Mouse (Mus musculus) gastrocnemius, postnatal 14 days (tissue): ENCODE results near the gene Dlgap1. TPM values are rescaled to one million over a fixed set of nuclear protein-coding genes. Genes with fewer than 3 reads are reported as not detected.
"Not testable (repeated sequence)": the region's sequence is repeated elsewhere in the genome, so short reads cannot be mapped to it uniquely, and the experiment has no call there.

ENCODE experiments used
- DNase-seq: peaks from one replicate; pipeline ENCODE4 v3.0.0; 2021; ENCODE audit warnings: mixed read lengths
- intact Hi-C: fragments of 180-260 bp; cut with DNase I; formaldehyde crosslinking; loops from one replicate; pipeline ENCODE4 v1.15.1; 2025; ENCODE audit warnings: low total_unique reads
- total RNA-seq, 2 experiments: library from RNA; stranded (reverse); gene quantifications; 2 replicates each; pipeline ENCODE4 v1.2.3; 2021

The Dlgap1 gene
- total RNA-seq, 2 experiments from 2014 or later: 0.40 to 0.47 TPM

DNA sequence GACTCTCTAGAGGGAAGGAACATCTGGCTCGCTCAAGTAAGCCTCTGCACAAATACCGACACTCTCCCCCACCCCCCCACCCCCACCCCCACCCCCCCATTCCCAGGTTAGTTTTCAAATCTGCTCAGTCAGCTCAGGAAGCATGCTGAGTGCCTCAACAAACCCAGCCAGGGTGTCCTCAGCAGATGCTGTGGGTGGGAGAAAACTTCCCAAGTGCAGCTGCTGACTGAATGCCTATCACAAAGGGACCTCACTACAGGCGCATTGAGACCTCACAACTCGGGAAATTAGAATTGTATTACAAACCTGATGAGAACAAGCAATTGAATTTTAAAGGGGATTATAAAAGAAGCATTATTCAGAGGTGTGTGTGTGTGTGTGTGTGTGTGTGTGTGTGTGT lies 538.9 kb downstream of the Dlgap1 start:
- DNase-seq: no peak
- intact Hi-C loops: no loop called here

DNA sequence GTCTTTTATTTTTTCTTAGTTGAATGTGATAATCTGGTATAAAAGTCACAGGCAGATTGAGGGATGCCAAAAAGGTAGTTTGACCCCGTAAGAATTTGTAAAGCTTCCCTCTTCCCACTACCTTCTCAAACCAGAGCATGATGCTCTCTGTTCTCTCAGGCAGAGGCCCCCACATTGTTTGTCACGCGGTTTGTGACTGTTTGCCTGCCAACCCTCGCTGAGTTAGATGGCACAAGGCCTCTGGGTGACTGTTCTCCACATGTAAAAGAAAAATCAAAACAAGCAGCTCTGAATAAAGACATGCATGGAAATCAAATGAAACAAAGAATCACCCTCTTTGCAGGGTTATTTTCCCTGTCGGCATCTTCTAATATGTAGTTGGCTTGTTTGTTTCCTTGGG lies 541.6 kb downstream of the Dlgap1 start:
- intact Hi-C loops: no loop called here
- DNase-seq: no peak

DNA sequence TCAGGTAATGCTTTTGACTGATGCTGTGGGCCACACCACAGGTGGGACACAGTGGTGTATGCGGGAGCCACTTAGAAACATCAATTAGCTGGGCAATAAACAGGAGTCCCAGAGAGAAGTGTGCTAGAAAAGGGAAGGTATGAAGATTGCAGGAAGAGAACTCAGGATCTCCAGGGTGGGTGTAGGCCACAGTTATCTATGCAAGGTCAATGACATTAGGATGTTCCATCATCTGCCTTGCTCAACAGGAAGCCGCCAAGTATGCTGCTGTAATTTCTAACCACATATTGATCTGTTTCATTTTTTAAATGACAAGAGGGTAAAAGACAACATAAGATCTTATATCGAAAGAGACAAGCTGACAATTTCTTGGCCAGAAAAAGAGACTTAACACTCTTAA lies 542.5 kb downstream of the Dlgap1 start:
- intact Hi-C loops: no loop called here
- no peak for DNase-seq

DNA sequence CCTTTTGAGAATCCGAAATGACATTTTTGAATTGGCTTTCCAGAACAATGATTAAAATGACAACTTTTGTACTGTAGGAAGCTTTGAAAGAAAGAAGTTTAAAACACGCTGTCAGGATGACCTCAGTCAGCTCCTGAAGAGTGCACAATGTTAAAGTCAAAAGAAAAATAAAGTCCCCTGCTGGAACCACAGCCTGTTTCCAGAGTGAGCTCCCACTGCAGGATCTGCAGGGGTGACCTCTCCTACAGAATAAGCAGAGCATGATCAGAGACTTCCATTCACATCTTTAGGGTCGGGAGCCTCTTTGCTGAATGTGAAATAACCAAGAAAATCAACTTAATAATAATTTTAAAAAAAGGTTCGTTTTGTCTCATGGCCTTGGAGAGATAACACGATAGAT lies 544.9 kb downstream of the Dlgap1 start:
- intact Hi-C loops: no loop called here
- no peak for DNase-seq

DNA sequence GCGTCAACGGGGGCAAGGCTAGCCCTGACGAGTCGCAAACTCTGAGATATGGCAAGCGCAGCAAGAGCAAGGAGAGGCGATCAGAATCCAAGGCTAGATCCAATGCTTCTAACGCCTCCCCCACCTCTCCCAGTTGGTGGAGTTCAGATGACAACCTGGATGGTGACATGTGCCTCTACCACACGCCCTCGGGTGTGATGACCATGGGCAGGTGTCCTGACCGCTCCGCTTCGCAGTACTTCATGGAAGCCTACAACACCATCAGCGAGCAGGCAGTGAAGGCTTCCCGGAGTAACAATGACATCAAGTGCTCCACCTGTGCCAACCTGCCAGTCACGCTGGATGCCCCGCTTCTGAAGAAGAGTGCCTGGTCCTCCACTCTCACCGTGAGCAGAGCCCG lies 547.6 kb downstream of the Dlgap1 start:
- intact Hi-C loops: no loop called here
- DNase-seq: no peak

DNA sequence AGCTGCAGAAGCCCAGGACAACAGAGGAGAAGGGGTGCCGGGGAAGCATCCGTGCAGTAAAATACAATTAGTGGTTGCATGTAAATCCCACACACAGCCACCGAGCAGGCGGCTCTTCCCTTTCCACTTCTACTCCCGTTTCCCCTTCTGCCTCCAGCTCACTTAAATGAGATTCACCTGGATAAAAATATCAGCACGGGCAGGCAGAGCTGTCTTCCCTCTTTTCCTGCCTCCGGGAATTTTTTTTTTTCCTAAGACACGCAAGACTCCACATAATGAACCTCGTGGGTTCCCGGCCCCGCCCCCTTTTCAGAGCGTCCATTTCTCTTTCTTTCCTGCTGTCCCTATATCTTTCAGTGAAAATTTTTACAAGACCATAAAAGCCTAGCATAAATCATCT lies 548.5 kb downstream of the Dlgap1 start:
- DNase-seq: no peak
- intact Hi-C loops: no loop called here

DNA sequence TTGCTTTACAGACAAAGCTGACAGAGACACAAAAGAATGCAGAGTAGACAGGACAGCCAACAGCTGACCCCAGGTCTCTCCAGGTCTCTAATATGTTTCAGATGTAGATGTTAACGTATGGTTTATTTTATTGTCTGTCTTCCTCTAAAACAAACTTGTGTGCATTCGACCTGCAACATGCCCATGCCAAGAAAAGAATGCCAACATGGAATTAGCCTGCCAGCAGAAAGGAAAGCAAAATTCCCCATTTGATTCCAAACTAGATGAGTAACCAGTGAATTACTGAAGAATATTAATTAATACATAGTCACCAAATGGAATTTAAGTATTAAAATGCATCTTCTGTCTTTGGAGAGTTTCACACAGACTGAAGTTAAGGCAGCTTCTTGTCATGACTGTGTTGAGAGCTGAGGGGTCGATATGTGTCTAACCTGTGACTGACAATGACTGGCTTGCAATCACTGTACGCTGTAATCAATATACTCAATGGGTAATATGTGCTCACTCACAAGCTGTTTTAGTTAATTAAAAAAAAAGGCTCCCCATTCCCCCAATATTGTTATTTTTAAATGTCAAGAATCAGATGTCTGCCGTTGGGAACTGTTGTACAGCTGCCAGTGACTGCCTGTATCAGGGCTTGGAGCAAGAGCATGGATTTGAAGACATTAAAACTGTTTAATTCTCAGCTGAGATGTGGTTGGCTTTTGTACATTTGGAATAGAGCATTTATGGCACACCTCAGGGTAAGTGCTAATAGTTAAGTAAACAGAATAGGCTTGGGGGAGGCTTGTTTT lies 552.4 kb downstream of the Dlgap1 start:
- DNase-seq: no peak
- intact Hi-C loops: no loop called here

DNA sequence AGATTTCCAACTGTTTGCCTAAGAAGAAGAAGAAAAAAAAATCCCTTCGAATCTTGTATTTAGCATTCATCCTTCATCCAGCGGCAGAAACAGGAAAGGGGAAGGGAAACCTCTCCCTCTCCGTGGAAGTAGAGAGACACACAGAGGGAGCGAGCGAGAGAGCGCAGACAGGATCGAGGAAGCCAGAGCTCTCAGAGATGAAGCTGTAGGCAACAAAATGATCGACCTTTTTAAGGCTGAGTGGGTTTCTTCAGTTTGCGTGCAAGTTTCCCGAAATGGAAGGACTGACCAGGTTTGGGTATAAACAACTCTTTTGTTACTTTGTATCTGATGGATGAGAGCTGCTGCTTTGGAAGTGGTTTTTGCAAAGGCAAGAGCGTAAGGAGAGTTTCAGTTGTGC lies 553.1 kb downstream of the Dlgap1 start:
- intact Hi-C loops: no loop called here
- DNase-seq: no peak

DNA sequence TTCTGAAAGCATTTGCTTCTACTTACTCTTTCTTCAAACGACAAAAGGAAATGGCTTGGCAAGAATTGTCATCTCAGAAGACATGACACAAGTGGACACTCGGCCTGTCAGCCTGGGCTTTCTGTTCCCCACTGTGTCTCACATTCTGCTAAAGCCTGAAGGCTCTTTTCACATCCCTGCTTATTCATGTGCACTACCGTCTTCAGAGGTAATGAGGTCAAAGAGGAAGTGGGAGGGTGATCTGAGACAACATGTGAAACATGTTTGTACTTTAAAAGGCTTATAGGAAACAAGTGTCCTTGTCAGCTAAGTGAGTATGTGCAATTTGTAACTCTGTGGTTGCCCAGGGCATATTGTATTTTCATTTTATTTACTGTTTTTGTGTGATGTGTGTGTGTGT lies 557.1 kb downstream of the Dlgap1 start:
- DNase-seq: no peak
- intact Hi-C loops: loop anchor here (5.0 kb wide), 2 partner anchors 106 to 156 kb away; no protein-coding TSS in a partner anchor

DNA sequence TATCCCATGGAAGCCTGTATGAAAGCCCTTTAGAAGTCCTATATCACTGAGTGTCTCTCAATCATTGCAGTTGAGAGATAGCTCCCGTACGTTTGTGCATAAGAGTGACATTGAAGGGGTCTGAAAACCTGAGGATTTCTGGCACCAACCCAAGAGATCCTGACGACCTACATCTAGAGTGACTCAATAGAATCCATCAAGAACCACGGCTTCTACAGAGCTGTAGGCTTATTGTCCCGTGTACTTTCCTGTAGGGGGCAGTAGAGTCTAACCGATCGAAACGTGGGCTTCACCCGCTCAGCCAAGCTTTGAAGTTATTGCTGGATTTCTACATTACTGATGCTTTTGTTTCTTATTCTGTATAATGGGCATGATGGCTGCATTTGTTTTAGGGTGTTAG lies 558.2 kb downstream of the Dlgap1 start:
- intact Hi-C loops: loop anchor here (5.0 kb wide), 2 partner anchors 105 to 155 kb away; no protein-coding TSS in a partner anchor

DNA sequence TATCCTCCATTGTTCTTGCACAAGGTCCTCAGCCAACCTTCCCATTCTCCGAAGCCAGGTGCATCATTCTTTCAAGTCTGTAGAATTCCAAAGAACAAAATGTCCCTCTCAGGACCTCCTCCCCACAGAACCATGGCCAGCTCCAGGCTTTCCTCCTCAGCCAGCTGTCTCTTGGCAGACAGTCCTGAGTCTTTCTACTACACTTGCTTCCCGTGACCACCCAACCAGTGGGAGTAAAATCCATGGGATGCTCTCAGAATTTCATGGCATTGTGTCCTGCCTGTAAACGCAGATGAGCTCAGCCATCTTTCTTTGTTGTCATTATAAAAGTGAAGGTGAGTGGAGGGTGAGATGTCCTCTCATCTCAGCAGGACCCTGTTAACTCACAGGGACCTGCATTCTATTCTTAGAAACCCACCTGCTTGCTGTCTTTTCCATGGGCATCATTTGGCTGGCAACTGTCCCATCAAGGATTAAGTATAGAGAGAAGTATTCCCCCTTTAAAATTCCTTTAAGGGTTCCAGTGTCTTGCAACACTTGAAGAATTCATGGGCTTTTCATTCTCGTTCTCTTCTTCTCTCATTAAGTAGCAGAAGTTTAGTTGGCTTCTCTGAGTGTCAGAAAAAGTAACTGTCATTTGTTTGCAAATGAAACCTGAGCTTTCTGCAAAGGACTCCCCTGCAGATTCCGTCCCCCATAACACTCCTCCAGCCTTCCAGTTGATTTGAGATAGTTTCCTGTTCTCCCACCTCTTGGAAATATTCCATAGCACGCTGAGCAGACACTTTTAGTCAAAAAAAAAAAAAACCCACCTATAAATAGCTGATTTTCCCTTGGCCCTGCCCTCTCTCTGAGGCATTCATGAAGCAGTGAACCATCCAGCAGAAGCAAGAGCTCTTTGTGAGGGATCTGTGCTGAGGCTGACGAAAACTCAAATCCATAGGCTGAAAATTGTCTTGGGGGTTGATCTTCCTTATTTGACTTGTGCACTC lies 559.6 kb downstream of the Dlgap1 start:
- no peak for DNase-seq
- intact Hi-C loops: loop anchor here (5.0 kb wide), 2 partner anchors 104 to 154 kb away; no protein-coding TSS in a partner anchor

More for the DNA sequence above, 558.2 kb downstream of the Dlgap1 start:
- no peak for DNase-seq

DNA sequence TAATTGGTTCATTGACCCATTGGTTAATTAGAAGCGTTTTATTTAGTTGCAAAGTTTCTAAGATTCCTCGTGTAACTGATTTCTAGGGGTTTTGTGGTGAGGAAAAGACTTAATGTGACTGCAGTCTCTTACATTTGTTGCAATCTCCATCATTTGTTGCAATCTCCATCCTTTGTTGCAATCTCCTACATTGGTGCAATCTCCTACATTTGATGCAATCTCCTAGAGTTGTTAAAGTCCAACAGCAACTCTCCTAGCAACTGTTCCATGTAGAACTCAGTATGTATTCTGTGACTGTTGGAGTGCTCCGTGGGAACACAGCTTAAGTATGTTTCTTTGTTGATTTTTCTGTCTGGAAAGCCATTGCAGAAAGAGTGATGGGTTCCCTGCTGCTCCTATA lies 565.4 kb downstream of the Dlgap1 start:
- intact Hi-C loops: no loop called here
- no peak for DNase-seq

DNA sequence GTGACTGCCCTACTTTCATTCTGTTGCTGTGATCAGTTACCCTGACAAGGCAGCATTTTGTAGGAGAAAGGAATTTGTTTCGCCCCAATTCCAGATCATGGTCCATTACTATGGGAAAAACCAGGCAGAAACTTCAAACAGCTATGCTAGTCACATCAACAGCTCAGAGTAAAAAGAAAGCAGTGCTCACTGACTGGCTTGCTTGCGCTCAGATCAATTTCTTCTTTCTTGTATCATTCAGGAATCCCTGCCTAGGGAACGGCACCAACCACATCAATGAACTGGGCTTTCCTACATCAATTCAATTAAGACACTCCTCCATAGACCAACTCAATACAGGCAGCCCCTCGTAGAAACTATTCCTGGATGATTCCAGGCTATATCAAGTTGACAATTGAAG lies 572.9 kb downstream of the Dlgap1 start:
- DNase-seq: no peak
- intact Hi-C loops: no loop called here

DNA sequence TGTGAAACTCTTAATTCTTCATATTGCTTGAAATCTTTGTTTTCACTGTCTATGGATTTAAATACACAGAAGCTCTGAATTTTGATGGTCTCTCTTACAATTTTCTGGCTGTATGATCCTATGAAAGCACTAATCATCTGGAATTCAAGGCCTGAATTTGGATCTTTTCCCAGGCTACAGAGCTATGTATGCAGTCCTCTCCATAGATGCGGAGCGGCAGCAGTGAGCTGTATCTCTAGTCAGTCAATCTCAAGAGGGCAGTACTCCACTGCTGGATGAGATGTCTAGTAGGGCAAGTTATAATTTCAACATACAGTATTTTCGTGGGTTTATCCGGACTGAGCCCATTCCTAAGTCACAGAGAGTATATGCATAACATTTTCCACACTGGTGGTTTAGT lies 581.9 kb downstream of the Dlgap1 start:
- intact Hi-C loops: no loop called here

DNA sequence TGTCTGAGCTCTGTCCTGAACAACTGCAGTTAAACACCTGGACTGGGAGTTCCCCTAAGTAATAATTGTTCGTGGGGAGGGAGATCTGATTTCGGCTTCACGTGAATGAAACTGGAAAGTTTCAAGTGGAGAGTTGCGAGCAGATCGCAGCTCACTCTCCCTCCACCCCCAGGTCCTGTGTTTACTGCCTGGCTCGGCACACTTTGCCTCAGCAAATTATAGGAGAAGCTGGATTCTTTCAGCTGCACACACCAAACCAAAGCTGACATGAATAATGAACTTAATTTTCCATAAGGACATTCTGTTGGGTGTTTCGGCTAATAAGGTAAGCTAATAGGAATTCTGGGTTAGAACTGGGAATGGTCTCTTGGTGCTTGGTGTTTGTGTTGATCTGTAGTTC lies 592.7 kb downstream of the Dlgap1 start:
- DNase-seq: no peak
- intact Hi-C loops: no loop called here

More for the DNA sequence above, 581.9 kb downstream of the Dlgap1 start:
- DNase-seq: no peak

DNA sequence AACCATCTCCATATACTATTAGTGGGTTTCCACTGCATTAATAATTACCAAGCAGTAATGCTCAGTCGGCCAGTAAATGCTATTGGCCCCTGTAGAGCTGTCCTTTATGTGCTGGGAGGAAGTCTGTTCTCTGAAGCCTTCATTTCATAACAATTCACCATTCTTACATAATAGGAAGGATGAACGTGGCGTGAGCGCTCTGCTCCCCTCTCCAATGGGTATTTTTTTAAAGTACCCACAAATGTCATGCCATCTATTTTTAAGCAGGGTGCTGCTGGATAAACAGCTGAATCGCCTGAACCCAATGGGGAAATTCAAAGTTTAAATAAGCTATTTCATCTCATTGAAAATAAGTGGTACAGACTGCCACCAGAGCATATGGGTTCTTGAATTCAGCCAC lies 602.0 kb downstream of the Dlgap1 start:
- intact Hi-C loops: no loop called here
- no peak for DNase-seq

DNA sequence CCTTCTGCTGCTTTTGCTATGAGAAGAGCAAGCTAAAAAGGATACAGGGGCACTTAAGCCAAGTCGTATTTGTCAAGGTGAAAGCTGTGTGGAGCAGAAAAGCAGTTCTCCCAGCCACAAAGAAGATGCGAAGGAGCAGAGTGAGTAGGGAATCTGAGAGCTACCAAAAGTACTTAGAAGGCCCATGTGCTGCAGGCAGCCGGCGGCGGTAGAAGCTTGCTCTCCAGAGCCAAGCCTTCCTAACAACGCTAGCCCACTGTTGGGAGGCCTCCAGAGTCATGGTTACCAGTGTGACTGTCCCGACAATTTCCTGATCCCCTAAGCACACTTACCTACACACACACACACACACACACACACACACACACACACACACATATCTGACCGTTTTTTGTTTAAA lies 614.2 kb downstream of the Dlgap1 start:
- intact Hi-C loops: no loop called here
- no peak for DNase-seq

DNA sequence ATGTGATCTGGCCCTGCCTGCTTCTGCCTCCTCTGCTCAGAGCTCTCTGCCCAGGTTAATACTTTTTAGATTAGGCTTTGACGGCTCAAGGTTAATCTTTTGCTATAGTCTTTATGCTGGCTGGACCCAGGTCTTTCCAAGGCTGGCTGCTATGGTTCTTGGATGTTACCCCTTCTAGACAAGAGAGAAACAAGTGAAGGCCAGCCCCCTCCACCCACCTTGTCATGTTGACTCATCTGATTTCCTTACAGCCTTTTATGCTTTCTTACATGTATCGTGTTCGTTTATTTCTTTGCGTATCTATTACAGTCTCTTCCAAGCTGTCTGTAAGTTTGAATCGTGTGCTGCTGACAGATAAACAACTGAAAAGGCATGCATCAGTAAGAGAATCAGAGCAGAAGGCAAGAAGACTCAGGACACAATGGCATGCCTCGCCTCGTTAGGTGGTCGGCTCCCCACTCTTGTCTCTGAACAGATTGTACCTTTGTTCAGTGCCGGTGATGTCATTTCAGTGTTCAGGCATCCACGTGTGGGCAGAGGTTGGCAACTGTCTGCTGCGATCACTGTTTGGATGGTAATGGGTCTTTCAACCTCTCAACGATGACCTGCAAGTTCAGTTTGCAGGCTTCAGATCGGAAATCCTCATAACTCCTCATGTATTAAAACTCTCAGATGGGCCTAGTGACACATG lies 618.0 kb downstream of the Dlgap1 start:
- intact Hi-C loops: no loop called here
- DNase-seq: no peak

DNA sequence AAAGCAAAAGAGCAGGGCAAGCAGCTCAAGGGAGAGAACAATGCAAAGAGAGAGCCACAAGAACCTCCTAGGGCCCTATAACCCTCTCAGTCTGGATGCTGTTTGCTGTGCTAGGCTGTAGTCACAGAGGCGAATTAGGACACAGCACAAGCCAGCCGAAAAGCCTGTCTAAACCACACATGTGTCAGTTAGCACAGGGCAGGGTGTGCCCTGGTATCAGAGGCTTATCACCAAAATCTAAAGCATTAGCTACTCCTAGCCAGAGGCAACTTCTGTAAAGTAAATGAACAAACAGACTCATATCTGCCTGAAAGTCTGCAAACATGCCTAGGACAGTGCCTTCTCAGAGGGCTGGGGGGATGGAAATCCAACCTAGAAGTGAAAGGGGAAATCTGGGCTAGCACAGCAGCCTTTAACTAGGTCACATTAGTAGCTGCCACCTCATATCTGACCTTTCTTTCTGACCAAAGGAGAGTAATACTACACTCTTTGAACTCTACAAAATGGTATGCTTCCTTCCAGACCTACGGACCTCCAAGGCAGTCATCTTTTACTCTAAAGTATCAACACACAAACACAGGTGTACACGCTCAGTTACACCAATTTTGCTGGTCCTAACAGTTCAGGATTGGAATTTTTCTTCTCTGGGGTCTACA lies 619.2 kb downstream of the Dlgap1 start:
- intact Hi-C loops: not testable (repeated sequence)

More for the DNA sequence above, 619.2 kb downstream of the Dlgap1 start:
- DNase-seq: not testable (repeated sequence)
